Mouse (Mus musculus) adrenal gland, adult (tissue): ENCODE data around the gene St8sia1.

Experiments used
- DNase-seq, 2 experiments: peaks; one replicate each; pipeline ENCODE4 v3.0.0; 2022 to 2023; ENCODE audit warnings: low spot score in 1 of 2; ENCODE audit not compliant: inconsistent age in 2 of 2

The St8sia1 gene

GRCm38 (mm10) chr6:142831706-142832105 lies 132.5 kb downstream of the St8sia1 start:
- no peak for DNase-seq

GRCm38 (mm10) chr6:142831243-142831642 lies 133.0 kb downstream of the St8sia1 start:
- DNase-seq, result no peak

- DNase-seq, result no peak
Observed at GRCm38 (mm10) chr6:142830221-142830620, 134.0 kb downstream of the St8sia1 start.

- no peak for DNase-seq
Observed at GRCm38 (mm10) chr6:142825449-142825848, 138.8 kb downstream of the St8sia1 start.

DNA sequence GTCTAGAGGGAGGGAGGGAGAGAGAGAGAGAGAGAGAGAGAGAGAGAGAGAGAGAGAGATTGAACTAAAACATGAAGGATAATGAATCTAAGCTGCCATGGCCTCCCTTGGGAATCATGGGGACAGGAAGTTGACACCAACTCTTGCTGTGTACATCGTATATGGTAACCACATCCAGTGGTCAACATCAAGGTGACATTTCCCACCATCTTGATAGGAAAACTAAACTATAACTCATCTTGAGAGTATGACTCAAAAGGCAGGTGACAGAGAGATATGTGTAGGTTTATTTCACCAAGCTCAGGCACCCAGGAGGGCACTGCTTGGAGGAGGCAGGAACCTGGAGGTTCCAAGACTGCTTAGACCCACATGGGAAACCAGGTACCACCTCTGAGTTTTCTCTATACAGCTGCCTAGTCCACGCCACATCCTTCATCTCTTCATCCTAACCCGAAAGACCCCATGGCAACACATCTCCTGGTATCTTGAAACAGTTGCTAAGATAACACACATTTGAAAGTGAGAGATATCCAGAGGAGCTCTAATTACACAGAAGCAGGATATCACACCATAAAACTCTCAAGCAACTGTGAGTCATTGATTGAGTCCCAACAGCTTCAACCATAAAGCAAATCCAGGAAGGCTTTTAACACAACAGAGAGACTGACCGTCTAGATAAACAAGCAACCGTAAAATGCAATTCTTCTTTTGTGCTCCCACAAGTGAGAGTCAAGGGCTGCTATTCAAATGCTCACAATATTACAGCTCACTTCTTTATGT lies 141.1 kb downstream of the St8sia1 start:
- DNase-seq, result no peak

GRCm38 (mm10) chr6:142818306-142818705 lies 145.9 kb downstream of the St8sia1 start:
- DNase-seq, result no peak

GRCm38 (mm10) chr6:142815513-142815912 lies 148.7 kb downstream of the St8sia1 start:
- no peak for DNase-seq

DNA sequence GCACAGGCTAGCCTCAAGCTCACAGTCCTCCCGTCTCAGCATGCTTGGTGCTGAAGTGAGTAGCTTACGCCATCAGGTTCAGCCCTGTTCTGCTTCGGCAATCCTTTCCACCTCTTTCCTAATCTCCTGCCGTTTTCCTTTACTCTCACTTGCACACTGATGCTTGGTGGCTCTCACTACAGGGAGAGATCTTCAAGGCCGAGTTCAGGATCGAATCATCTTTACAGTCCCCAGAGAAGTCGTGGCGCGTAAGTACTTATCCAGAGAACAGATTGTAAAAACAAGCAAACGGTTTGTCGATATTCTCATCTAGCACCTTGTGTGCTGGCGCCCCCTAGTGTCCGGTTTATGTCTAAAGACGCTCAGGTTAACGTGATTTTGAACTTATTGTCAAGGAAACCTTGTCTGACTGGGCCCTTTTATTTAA lies 149.7 kb downstream of the St8sia1 start:
- peak; percentile 67 to 92 for DNase-seq

GRCm38 (mm10) chr6:142814011-142814410 lies 150.2 kb downstream of the St8sia1 start:
- no peak for DNase-seq

DNA sequence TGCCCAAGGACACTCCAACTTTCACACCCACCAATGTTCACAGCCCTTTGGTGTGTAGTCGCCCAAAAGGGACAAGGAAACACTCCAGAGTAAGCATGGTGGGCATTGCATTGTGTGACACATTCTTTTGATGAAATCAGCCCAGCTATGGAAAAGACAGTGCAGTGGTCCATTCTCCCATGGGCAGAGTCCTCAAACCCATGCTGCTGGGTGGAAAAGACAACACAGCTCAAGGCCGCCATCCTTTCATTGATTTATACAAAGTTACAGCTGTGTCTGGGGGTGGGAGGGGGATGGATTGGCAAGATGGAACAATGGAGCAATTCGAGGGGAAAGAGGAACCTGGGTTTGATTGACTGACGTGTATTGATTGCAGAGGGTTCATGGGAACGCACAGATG lies 151.3 kb downstream of the St8sia1 start:
- no peak for DNase-seq

DNA sequence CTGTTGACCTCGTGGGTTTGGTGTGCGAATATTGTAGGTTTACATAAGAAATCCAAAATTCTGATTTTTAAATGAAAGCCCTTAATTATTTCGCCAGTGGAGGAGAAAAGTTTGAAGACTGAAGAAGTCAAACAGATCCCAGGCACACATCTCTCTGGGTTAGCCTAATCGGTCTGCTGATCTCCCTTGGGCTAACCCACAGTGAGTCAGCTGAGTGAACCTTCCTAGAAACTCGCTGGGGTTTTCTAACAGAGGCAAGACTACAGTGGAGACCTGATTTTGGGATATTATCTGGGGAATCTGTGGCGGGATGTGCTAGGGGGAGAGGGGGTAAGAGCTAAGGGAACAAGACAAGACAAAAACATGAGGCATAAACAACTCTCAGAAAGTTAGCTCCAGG lies 154.0 kb downstream of the St8sia1 start:
- no peak for DNase-seq

DNA sequence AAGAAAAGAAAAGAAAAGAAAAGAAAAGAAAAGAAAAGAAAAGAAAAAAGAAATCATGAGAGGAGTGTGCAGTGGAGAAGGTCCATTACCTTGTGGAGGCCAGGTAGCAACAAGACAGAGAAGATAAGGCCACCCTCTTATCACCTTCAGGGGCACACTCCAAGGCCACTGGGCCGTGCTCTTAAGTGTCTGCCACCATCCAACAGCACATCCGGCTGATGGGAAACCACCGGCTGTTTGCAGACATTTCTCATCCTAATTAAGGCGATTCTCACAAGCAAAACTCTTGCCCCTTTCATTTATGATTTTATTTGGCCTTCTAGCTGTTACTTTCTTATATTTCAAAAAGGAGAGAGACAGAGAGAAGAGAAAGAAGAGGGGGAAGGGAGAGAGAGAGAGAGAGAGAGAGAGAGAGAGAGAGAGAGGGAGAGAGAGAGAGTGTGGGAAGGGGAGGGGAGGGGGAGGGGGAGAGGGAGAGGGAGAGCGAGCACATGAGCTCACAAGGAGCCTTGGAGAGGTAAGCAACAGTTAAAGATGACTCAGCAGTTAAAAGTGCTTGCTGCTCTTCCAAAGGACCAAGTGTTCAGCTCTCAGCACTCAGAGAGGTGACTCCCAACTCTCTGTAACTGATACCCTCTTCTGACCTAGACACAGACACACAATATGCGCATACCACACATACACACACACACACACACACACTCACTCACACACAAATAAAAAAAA lies 154.7 kb downstream of the St8sia1 start:
- no peak for DNase-seq

GRCm38 (mm10) chr6:142806326-142806725 lies 157.9 kb downstream of the St8sia1 start:
- DNase-seq, result no peak

DNA sequence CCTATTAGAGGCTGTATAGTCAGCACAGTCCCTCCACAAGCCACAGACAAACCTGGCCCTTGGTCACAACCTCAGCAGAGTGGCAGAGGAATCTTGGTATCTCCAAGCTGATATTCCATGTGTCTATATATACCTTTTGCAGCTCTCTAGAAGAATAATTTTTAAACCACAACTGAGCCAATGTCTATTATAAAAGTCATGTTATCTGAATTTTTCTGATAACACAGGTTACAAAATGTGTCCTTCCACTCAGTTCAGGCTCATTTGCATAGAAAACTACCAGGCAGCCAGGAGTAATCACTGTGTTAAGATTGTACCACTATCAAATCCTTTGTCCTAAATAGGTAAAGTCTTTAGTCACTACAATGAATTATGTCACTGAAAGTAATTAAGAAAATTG lies 159.8 kb downstream of the St8sia1 start, which contains the start of gene Sult6b2:
Gene Sult6b2 (minus strand): TSS at position 101 of the 400 bp plus-strand sequence.
- DNase-seq, result no peak

GRCm38 (mm10) chr6:142802617-142803525 lies 161.4 kb downstream of the St8sia1 start:
- DNase-seq, result no peak

- no peak for DNase-seq
Observed at GRCm38 (mm10) chr6:142801687-142802086, 162.6 kb downstream of the St8sia1 start.

DNA sequence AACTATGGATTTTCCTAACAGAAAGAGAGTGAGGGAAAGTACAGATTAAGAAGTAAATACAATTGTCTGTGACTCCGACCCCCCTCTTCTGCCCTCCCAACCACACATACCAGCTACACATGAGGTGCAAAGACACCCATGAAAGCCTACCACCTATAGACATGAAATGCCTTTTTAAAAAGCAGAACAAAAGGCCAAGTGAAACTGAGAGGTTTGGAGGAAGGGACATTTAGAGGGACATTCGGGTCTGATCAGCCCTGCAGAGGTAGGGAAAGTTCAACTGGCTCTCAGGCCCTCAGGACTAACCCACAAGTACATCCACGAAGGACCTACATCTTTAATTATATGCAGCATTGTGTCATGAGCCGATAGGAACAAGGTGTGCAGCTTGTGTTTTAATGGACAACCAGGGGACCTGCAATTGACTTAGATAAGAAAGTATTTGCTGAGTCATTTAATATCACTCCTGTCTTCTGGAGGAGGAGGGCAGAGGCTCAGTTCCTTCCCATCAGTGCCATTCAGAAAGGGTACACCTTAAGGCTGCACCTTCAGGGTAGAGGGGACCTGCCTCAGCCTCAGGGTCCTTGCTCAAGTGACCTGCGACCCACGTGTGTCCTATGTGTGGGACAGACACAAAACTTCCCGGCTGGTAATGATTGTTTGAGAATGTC lies 164.4 kb downstream of the St8sia1 start:
- DNase-seq, result no peak

GRCm38 (mm10) chr6:142798837-142799236 lies 165.4 kb downstream of the St8sia1 start:
- DNase-seq, result no peak

GRCm38 (mm10) chr6:142797996-142798395 lies 166.3 kb downstream of the St8sia1 start:
- no peak for DNase-seq

- no peak for DNase-seq
Observed at GRCm38 (mm10) chr6:142795655-142796441, 168.4 kb downstream of the St8sia1 start.
